Mouse (Mus musculus) C2C12 (cell line): ENCODE data around the gene Hoxb3. TPM values are rescaled to one million over a fixed set of nuclear protein-coding genes. Genes with fewer than 3 reads are reported as not detected.

Experiments
- H3K27me3 ChIP-seq: one replicate; pipeline ENCODE4 v1.6.1; 2011; ENCODE audit not compliant: control insufficient read depth, insufficient read depth, insufficient read length
- H3K36me3 ChIP-seq: one replicate; pipeline ENCODE4 v1.6.1; 2011; ENCODE audit not compliant: control insufficient read depth, insufficient read depth
- H3K4me3 ChIP-seq: one replicate; pipeline ENCODE4 v1.5.1; 2011; ENCODE audit warnings: mild to moderate bottlenecking, control low read depth; ENCODE audit not compliant: poor library complexity, insufficient read depth, severe bottlenecking
- H3K79me2 ChIP-seq: one replicate; pipeline ENCODE4 v1.6.1; 2011; ENCODE audit not compliant: control insufficient read depth, insufficient read depth
- H3K79me3 ChIP-seq: one replicate; pipeline ENCODE4 v1.6.1; 2011; ENCODE audit warnings: low read depth, control low read depth
- H3ac ChIP-seq: one replicate; pipeline ENCODE3; 2011; ENCODE audit warnings: low read depth; ENCODE audit not compliant: control insufficient read depth, insufficient read length
- CEBPB ChIP-seq: IDR thresholded peaks from one replicate; pipeline ENCODE4 v1.6.1; 2011; ENCODE audit warnings: low read depth, mild to moderate bottlenecking, control low read depth, moderate library complexity
- CTCF ChIP-seq: IDR thresholded peaks from one replicate; pipeline ENCODE4 v1.5.1; 2011; ENCODE audit not compliant: control insufficient read depth, insufficient read depth, insufficient read length
- FOSL1 ChIP-seq: IDR thresholded peaks from one replicate; pipeline ENCODE4 v1.8.0; 2011; ENCODE audit warnings: mild to moderate bottlenecking, low read length; ENCODE audit not compliant: poor library complexity, insufficient read depth, severe bottlenecking
- MAX ChIP-seq: IDR thresholded peaks from one replicate; pipeline ENCODE4 v1.6.1; 2011; ENCODE audit warnings: mild to moderate bottlenecking, control low read depth
- MYOD1 ChIP-seq: IDR thresholded peaks from one replicate; pipeline ENCODE4 v1.6.1; 2011; ENCODE audit warnings: low read depth; ENCODE audit not compliant: control insufficient read depth, insufficient read length
- MYOG ChIP-seq: IDR thresholded peaks from one replicate; pipeline ENCODE4 v1.6.1; 2011; ENCODE audit not compliant: control insufficient read depth, insufficient read length; ENCODE audit errors: extremely low read depth
- USF1 ChIP-seq: IDR thresholded peaks from one replicate; pipeline ENCODE4 v1.6.1; 2011; ENCODE audit warnings: low read depth, mild to moderate bottlenecking, control low read depth, moderate library complexity
- polyA plus RNA-seq: library from polyadenylated mRNA; unstranded; fragments of >200 nt; fragmentation: generic; extraction: Trizol; gene quantifications from one replicate; pipeline ENCODE4 v1.2.1, GENCODE M21; 2012; ENCODE audit warnings: missing spikeins

Gene Hoxb3
- polyA plus RNA-seq, 1 experiment = not detected

- Histone ChIP-seq H3ac (no peak overlapping the region), H3K36me3 (no peaks in the 10 kb centered on the region), H3K79me3 (no peaks in the 10 kb centered on the region), H3K27me3 (peaks cover 88% of the 10 kb centered on the region), H3K79me2 (no peaks in the 10 kb centered on the region), H3K4me3 (no peak overlapping the region)
- no peak for TF ChIP-seq FOSL1
- TF ChIP-seq CEBPB = no peak
- TF ChIP-seq MYOG = no peak
- TF ChIP-seq MYOD1 = no peak
- no peak for TF ChIP-seq CTCF
- TF ChIP-seq USF1 = no peak
- TF ChIP-seq MAX = no peak
Measured at GRCm38 (mm10) chr11:96338957-96339855, 16.1 kb downstream of the Hoxb3 start.

GRCm38 (mm10) chr11:96340698-96341365 is 17.7 kb downstream of the Hoxb3 start:
- Histone ChIP-seq H3K4me3 (no peak overlapping the region), H3K36me3 (no peaks in the 10 kb centered on the region)

GRCm38 (mm10) chr11:96341701-96342575 is 18.8 kb downstream of the Hoxb3 start:
- H3K79me2 ChIP-seq = no peaks in the 10 kb centered on the region
- no peak overlapping the region for H3K4me3 ChIP-seq
- H3ac ChIP-seq = no peak overlapping the region
- H3K36me3 ChIP-seq = no peaks in the 10 kb centered on the region
- peaks cover 92% of the 10 kb centered on the region for H3K27me3 ChIP-seq
- no peaks in the 10 kb centered on the region for H3K79me3 ChIP-seq
- TF ChIP-seq CTCF = no peak
- TF ChIP-seq USF1 = no peak
- TF ChIP-seq MYOG = no peak

More at GRCm38 (mm10) chr11:96340698-96341365, 17.7 kb downstream of the Hoxb3 start:
- no peaks in the 10 kb centered on the region for H3K79me3 ChIP-seq
- peaks cover 92% of the 10 kb centered on the region for H3K27me3 ChIP-seq
- TF ChIP-seq CTCF (no peak), CEBPB (no peak), USF1 (no peak), FOSL1 (no peak), MAX (no peak), MYOD1 (no peak), MYOG (no peak)
- H3K79me2 ChIP-seq = no peaks in the 10 kb centered on the region
- H3ac ChIP-seq = no peak overlapping the region

- TF ChIP-seq MYOG (no peak), CEBPB (no peak), USF1 (no peak), FOSL1 (no peak), MYOD1 (no peak), CTCF (no peak), MAX (no peak)
- peaks cover 90% of the 10 kb centered on the region for H3K27me3 ChIP-seq
- no peaks in the 10 kb centered on the region for H3K79me3 ChIP-seq
- no peaks in the 10 kb centered on the region for H3K36me3 ChIP-seq
- H3ac ChIP-seq = no peak overlapping the region
- H3K79me2 ChIP-seq = no peaks in the 10 kb centered on the region
- H3K4me3 ChIP-seq = no peak overlapping the region
Measured at GRCm38 (mm10) chr11:96342576-96342930, 19.4 kb downstream of the Hoxb3 start.

GRCm38 (mm10) chr11:96343206-96343745 is 20.1 kb downstream of the Hoxb3 start:
- Histone ChIP-seq H3K79me3 (no peaks in the 10 kb centered on the region), H3K79me2 (no peaks in the 10 kb centered on the region), H3K27me3 (peaks cover 90% of the 10 kb centered on the region), H3K36me3 (no peaks in the 10 kb centered on the region), H3ac (no peak overlapping the region), H3K4me3 (no peak overlapping the region)
- TF ChIP-seq USF1 (no peak), MAX (no peak), MYOG (no peak), FOSL1 (no peak), CTCF (no peak), CEBPB (no peak), MYOD1 (no peak)
